Comparison of ENCODE assay signal across 13 mouse cellular contexts in genomic region chr7:118279521-118279920, GRCm38 (mm10). TPM values are rescaled to one million over a fixed set of nuclear protein-coding genes. Genes with fewer than 3 reads are reported as not detected.
DNase-seq lines count a peak whose midpoint lies in the region; ATAC-seq and TF ChIP-seq lines count a peak whose summit lies in the region.
"Had no signal": no experiment of that assay in that cellular context is flagged by ENCODE, and none has a peak within 500 bp of the region (broad histone marks: within the 10 kb centered on the region; RNA-seq: fewer than 3 reads in every experiment).

No protein-coding gene starts in this region.

- no peak overlapping the region for H3K4me2 ChIP-seq in forebrain, embryonic 16.5 days (ENCODE audit: low read length)
- no peak overlapping the region for H3K4me2 ChIP-seq in forebrain, embryonic 12.5 days
- H3K4me2 ChIP-seq: embryonic facial prominence, embryonic 13.5 days; limb, embryonic 13.5 days had no signal

- in situ Hi-C loops in ES-E14 (cut with MboI; ENCODE audit: low sequenced_read_pairs in 2 of 2, unreplicated experiment in 2 of 2), result no loop called here

- no peaks in the 10 kb centered on the region for H3K36me3 ChIP-seq in ES-E14 (ENCODE audit: control insufficient read depth, insufficient read depth, low read length, poor library complexity, severe bottlenecking)
- no peaks in the 10 kb centered on the region for H3K36me3 ChIP-seq in forebrain, embryonic 16.5 days (ENCODE audit: control insufficient read depth, insufficient read depth)
- no peaks in the 10 kb centered on the region for H3K36me3 ChIP-seq in forebrain, embryonic 12.5 days (replicated peaks)
- H3K36me3 ChIP-seq: embryonic facial prominence, embryonic 13.5 days; hindbrain, embryonic 10.5 days; limb, embryonic 13.5 days had no signal

- H3K9me3 ChIP-seq in ES-E14 (ENCODE audit: control insufficient read depth, insufficient read depth, low read depth, low read length), result no peaks in the 10 kb centered on the region
- H3K9me3 ChIP-seq in forebrain, embryonic 16.5 days (ENCODE audit: control insufficient read depth, low read length), result no peaks in the 10 kb centered on the region
- no peaks in the 10 kb centered on the region for H3K9me3 ChIP-seq in forebrain, embryonic 12.5 days
- H3K9me3 ChIP-seq: embryonic facial prominence, embryonic 13.5 days; hindbrain, embryonic 10.5 days; limb, embryonic 13.5 days had no signal

- H3K27ac ChIP-seq in ES-E14 (ENCODE audit: insufficient read depth, low read depth, low read length, poor library complexity, severe bottlenecking), result peak overlapping the region; percentile 13; the same call in 1 of the 2 replicates
- H3K27ac ChIP-seq in forebrain, embryonic 16.5 days (ENCODE audit: low read length), result no peak overlapping the region
- H3K27ac ChIP-seq in forebrain, embryonic 12.5 days, result no peak overlapping the region
- H3K27ac ChIP-seq: embryonic facial prominence, embryonic 13.5 days; hindbrain, embryonic 10.5 days; limb, embryonic 13.5 days had no signal

- 60% methylated on average over 3 of the region's 3 CpGs for WGBS in forebrain, embryonic 16.5 days
- WGBS in forebrain, embryonic 12.5 days, result 71% methylated on average over 3 of the region's 3 CpGs

- no peaks in the 10 kb centered on the region for H3K27me3 ChIP-seq in forebrain, embryonic 16.5 days (replicated peaks; ENCODE audit: control insufficient read depth, insufficient read depth, low read length)
- H3K27me3 ChIP-seq in forebrain, embryonic 12.5 days, result no peaks in the 10 kb centered on the region
- H3K27me3 ChIP-seq: embryonic facial prominence, embryonic 13.5 days; limb, embryonic 13.5 days had no signal

- H3K4me3 ChIP-seq in ES-E14 (ENCODE audit: insufficient read depth in 1 of 2, low read depth in 1 of 2, low read length in 2 of 2, poor library complexity in 1 of 2, severe bottlenecking in 1 of 2), result no peak overlapping the region
- H3K4me3 ChIP-seq in forebrain, embryonic 16.5 days (replicated peaks; ENCODE audit: low read length), result no peak overlapping the region
- H3K4me3 ChIP-seq in forebrain, embryonic 12.5 days (replicated peaks), result no peak overlapping the region
- H3K4me3 ChIP-seq: embryonic facial prominence, embryonic 13.5 days; hindbrain, embryonic 10.5 days; limb, embryonic 13.5 days had no signal

- peak; percentile 51 for DNase-seq in layer of hippocampus, adult 9-11 months
- no peak for DNase-seq in layer of hippocampus, adult 18-20 months (ENCODE audit: low spot score in 2 of 2)
- no peak for DNase-seq in ES-E14 (ENCODE audit: low read depth, low spot score)
- DNase-seq in kidney, adult 18-20 months, result no peak
- DNase-seq: cerebellum, postnatal 10 days; kidney, adult 8-10 months had no signal

- peaks cover 6 to 23% of the 10 kb centered on the region in 2 experiments for H3K4me1 ChIP-seq in ES-E14 (ENCODE audit: control insufficient read depth in 2 of 2, insufficient read depth in 2 of 2, low read length in 2 of 2, poor library complexity in 1 of 2)
- H3K4me1 ChIP-seq in forebrain, embryonic 16.5 days (replicated peaks; ENCODE audit: control insufficient read depth, insufficient read depth, low read length), result no peaks in the 10 kb centered on the region
- H3K4me1 ChIP-seq in forebrain, embryonic 12.5 days, result 0 out of 2 replicates have a peak, but pooled peaks cover 3% of the 10 kb centered on the region
- H3K4me1 ChIP-seq: hindbrain, embryonic 10.5 days had no signal

- H3K9ac ChIP-seq in ES-E14 (ENCODE audit: insufficient read depth, low read depth, low read length, poor library complexity, severe bottlenecking), result no peak overlapping the region
- H3K9ac ChIP-seq in forebrain, embryonic 16.5 days (replicated peaks; ENCODE audit: low read depth, low read length), result no peak overlapping the region
- H3K9ac ChIP-seq in forebrain, embryonic 12.5 days, result no peak overlapping the region
- H3K9ac ChIP-seq: embryonic facial prominence, embryonic 13.5 days; limb, embryonic 13.5 days had no signal

- peak; percentile 56 for ATAC-seq in common myeloid progenitor, adult 5-6 weeks (replicated peaks; ENCODE audit: low read depth, poor library complexity, severe bottlenecking)
- ATAC-seq in neutrophil, adult 5-6 weeks (ENCODE audit: extremely low read depth, insufficient number of reproducible peaks, low FRiP score, poor library complexity, severe bottlenecking), result peak; percentile 72
- ATAC-seq in forebrain, embryonic 16.5 days, result no peak
- no peak for ATAC-seq in forebrain, embryonic 12.5 days (ENCODE audit: low FRiP score)

TF ChIP-seq in ES-E14, 5 proteins besides CTCF, POLR2A, EP300 and RAD21:
- TF ChIP-seq ZNF384 (IDR thresholded peaks at IDR 0.05; ENCODE audit: low read depth, low read length) (0 out of 2 replicates have a peak, but pooled peaks have one; percentile 42), ZC3H11A (IDR thresholded peaks at IDR 0.05; ENCODE audit: borderline replicate concordance, low read depth, low read length) (no peak)

RNA-seq across cellular contexts. Expression of gene Smg1, which starts 36.1 kb away (rescaled TPM):
- total RNA-seq in layer of hippocampus, adult 18-20 months (2021), result 10 to 100 TPM; 76.7 to 78.0 TPM
- total RNA-seq in ES-E14 (2012; rRNA removed), result 55.3 and 61.9 TPM in 2 replicates
- total RNA-seq in common myeloid progenitor, adult 5-6 weeks (2017), result 61.4 and 70.0 TPM in 2 replicates
- total RNA-seq in neutrophil, adult 5-6 weeks (2017), result 169 and 178 TPM in 2 replicates
- polyA plus RNA-seq in forebrain, embryonic 16.5 days (2015; fragmentation: Nextera tagmentation; extraction: Ambion mirVana), result 21.5 and 21.6 TPM in 2 replicates
- polyA plus RNA-seq in forebrain, embryonic 12.5 days (2016; fragmentation: Nextera tagmentation; extraction: Ambion mirVana), result 23.4 and 24.2 TPM in 2 replicates

Comparison
In these comparisons a context has a peak if more than half of its experiments do, and no peak if none do; other contexts are left out.
1. ATAC-seq: peak in common myeloid progenitor, adult 5-6 weeks (single experiment) and neutrophil, adult 5-6 weeks (single experiment); none in forebrain, embryonic 16.5 days (single experiment) and forebrain, embryonic 12.5 days (single experiment).